Mouse (Mus musculus): ENCODE data around the gene Cenpm. TPM values are rescaled to one million over a fixed set of nuclear protein-coding genes. Genes with fewer than 3 reads are reported as not detected.
A peak's percentile ranks its signal among the peaks of the same experiment; 100 is the strongest.

Gene Cenpm
- total and polyA plus RNA-seq, 2 experiments from 2014 or later: 15.0 to 23.0 TPM

GRCm38 (mm10) chr15:82277591-82277990 lies 33.0 kb upstream of the Cenpm start:
- H3K36me3 ChIP-seq (ENCODE audit: insufficient read depth, low read length): peaks cover 31% of the 10 kb centered on the region
- H3K27me3 ChIP-seq (ENCODE audit: insufficient read depth, low read length): no peaks in the 10 kb centered on the region
- peak overlapping the region; percentile 95; the same call in 1 of the 2 replicates for H3K27ac ChIP-seq
- DNase-seq (ENCODE audit: low spot score) (peak; percentile 27), ATAC-seq (no peak)
- peak overlapping the region; percentile 71 for H3K4me3 ChIP-seq (ENCODE audit: low read length)
- H3K4me2 ChIP-seq (ENCODE audit: low read depth, low read length): peak overlapping the region; percentile 89
- TF ChIP-seq CTCF (IDR thresholded peaks at IDR 0.05; ENCODE audit: low read depth): no peak
- H3K4me1 ChIP-seq (ENCODE audit: insufficient read depth, low read length): peaks cover 27% of the 10 kb centered on the region
- WGBS: 45% methylated on average over 5 of the region's 5 CpGs
- no peak overlapping the region for H3K9ac ChIP-seq (replicated peaks; ENCODE audit: low read length)
- no peaks in the 10 kb centered on the region for H3K9me3 ChIP-seq (ENCODE audit: low read length)

- Histone ChIP-seq H3K27me3 (ENCODE audit: insufficient read depth, low read length) (no peaks in the 10 kb centered on the region), H3K4me3 (ENCODE audit: low read length) (peak overlapping the region; percentile 71), H3K4me2 (ENCODE audit: low read depth, low read length) (peak overlapping the region; percentile 89), H3K36me3 (ENCODE audit: insufficient read depth, low read length) (peaks cover 13% of the 10 kb centered on the region), H3K9me3 (ENCODE audit: low read length) (no peaks in the 10 kb centered on the region), H3K4me1 (ENCODE audit: insufficient read depth, low read length) (peaks cover 31% of the 10 kb centered on the region), H3K9ac (replicated peaks; ENCODE audit: low read length) (peak overlapping the region; percentile 97), H3K27ac (peak overlapping the region; percentile 95)
- peak; percentile 76 for ATAC-seq
- DNase-seq (ENCODE audit: low spot score): peak; percentile 84
- TF ChIP-seq CTCF (IDR thresholded peaks at IDR 0.05; ENCODE audit: low read depth): no peak
- WGBS: under 1% methylated on average over 78 of the region's 86 CpGs
Measured at GRCm38 (mm10) chr15:82274927-82275901, 30.7 kb upstream of the Cenpm start.

GRCm38 (mm10) chr15:82274593-82274926 lies 30.0 kb upstream of the Cenpm start, which contains the start of gene Sept3:
Gene Sept3, plus strand, starts transcription at chr15:82274893.
- Histone ChIP-seq H3K9me3 (ENCODE audit: low read length) (no peaks in the 10 kb centered on the region), H3K4me1 (ENCODE audit: insufficient read depth, low read length) (peaks cover 31% of the 10 kb centered on the region), H3K27me3 (ENCODE audit: insufficient read depth, low read length) (no peaks in the 10 kb centered on the region), H3K4me2 (ENCODE audit: low read depth, low read length) (peak within 1 kb of the TSS; percentile 89), H3K36me3 (ENCODE audit: insufficient read depth, low read length) (peaks cover 6% of the 10 kb centered on the region; the same call in 1 of the 2 replicates), H3K9ac (replicated peaks; ENCODE audit: low read length) (peak within 1 kb of the TSS; percentile 97), H3K4me3 (ENCODE audit: low read length) (peak within 1 kb of the TSS; percentile 71), H3K27ac (peak within 1 kb of the TSS; percentile 95)
- DNase-seq (ENCODE audit: low spot score): no peak
- 26% methylated on average over 6 of the region's 6 CpGs for WGBS
- no peak for TF ChIP-seq CTCF (IDR thresholded peaks at IDR 0.05; ENCODE audit: low read depth)
- ATAC-seq: no peak

- DNase-seq (ENCODE audit: low spot score) (no peak), ATAC-seq (no peak)
- Histone ChIP-seq H3K27me3 (ENCODE audit: insufficient read depth, low read length) (no peaks in the 10 kb centered on the region), H3K4me1 (ENCODE audit: insufficient read depth, low read length) (peaks cover 30% of the 10 kb centered on the region), H3K9ac (replicated peaks; ENCODE audit: low read length) (no peak overlapping the region), H3K4me3 (ENCODE audit: low read length) (no peak overlapping the region), H3K9me3 (ENCODE audit: low read length) (no peaks in the 10 kb centered on the region), H3K36me3 (ENCODE audit: insufficient read depth, low read length) (no peaks in the 10 kb centered on the region), H3K4me2 (ENCODE audit: low read depth, low read length) (no peak overlapping the region), H3K27ac (no peak overlapping the region)
- 93% methylated on average over 6 of the region's 6 CpGs for WGBS
- TF ChIP-seq CTCF (IDR thresholded peaks at IDR 0.05; ENCODE audit: low read depth): no peak
Measured at GRCm38 (mm10) chr15:82272295-82272694, 27.7 kb upstream of the Cenpm start.

GRCm38 (mm10) chr15:82271201-82271600 lies 26.7 kb upstream of the Cenpm start:
- DNase-seq (ENCODE audit: low spot score): peak; percentile 92
- Histone ChIP-seq H3K36me3 (ENCODE audit: insufficient read depth, low read length) (no peaks in the 10 kb centered on the region), H3K27me3 (ENCODE audit: insufficient read depth, low read length) (no peaks in the 10 kb centered on the region), H3K4me2 (ENCODE audit: low read depth, low read length) (no peak overlapping the region), H3K27ac (no peak overlapping the region), H3K4me1 (ENCODE audit: insufficient read depth, low read length) (peaks cover 19% of the 10 kb centered on the region), H3K4me3 (ENCODE audit: low read length) (no peak overlapping the region), H3K9me3 (ENCODE audit: low read length) (no peaks in the 10 kb centered on the region), H3K9ac (replicated peaks; ENCODE audit: low read length) (no peak overlapping the region)
- WGBS: 3% methylated on average over 5 of the region's 5 CpGs
- TF ChIP-seq CTCF (IDR thresholded peaks at IDR 0.05; ENCODE audit: low read depth): peak; percentile 98
- peak; percentile 28; the same call in 1 of the 2 replicates for ATAC-seq

GRCm38 (mm10) chr15:82268783-82269182 lies 24.2 kb upstream of the Cenpm start:
- Histone ChIP-seq H3K4me1 (ENCODE audit: insufficient read depth, low read length) (peaks cover 11% of the 10 kb centered on the region), H3K9me3 (ENCODE audit: low read length) (no peaks in the 10 kb centered on the region), H3K27ac (peak overlapping the region; percentile 16; the same call in 1 of the 2 replicates), H3K36me3 (ENCODE audit: insufficient read depth, low read length) (no peaks in the 10 kb centered on the region), H3K4me3 (ENCODE audit: low read length) (no peak overlapping the region), H3K9ac (replicated peaks; ENCODE audit: low read length) (no peak overlapping the region), H3K4me2 (ENCODE audit: low read depth, low read length) (no peak overlapping the region), H3K27me3 (ENCODE audit: insufficient read depth, low read length) (no peaks in the 10 kb centered on the region)
- 62% methylated on average over 9 of the region's 9 CpGs for WGBS
- peak; percentile 55 for ATAC-seq
- DNase-seq (ENCODE audit: low spot score): peak; percentile 65
- no peak for TF ChIP-seq CTCF (IDR thresholded peaks at IDR 0.05; ENCODE audit: low read depth)
